Mouse (Mus musculus) telencephalon, adult 2 months (tissue): ENCODE results near the gene Herc3.
"Not testable (repeated sequence)": the region's sequence is repeated elsewhere in the genome, so short reads cannot be mapped to it uniquely, and the experiment has no call there.

ENCODE experiments used
- DNase-seq: peaks from one replicate; pipeline ENCODE4 v3.0.0-alpha.2; 2011; ENCODE audit warnings: low read depth, low spot score

Herc3 gene

DNA sequence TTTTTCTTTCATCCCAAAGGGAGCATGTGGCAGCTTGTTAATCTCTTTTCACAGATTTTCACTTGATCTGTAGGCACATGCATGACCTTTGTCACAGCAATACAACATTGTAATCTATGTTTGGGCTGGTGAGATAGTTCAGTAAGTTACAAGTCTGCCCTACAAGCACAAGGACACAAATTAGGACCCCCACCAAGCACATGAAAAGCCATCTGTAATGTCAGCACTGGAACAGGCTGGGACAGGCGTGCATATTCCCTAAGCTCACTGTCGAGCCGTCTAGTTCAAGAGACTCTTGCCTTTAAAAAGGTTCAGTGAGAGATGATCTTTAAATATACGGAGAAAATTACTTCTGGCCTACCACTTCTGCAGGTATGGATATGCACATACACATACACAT, 28.3 kb downstream of the Herc3 start:
- DNase-seq = no peak

DNA sequence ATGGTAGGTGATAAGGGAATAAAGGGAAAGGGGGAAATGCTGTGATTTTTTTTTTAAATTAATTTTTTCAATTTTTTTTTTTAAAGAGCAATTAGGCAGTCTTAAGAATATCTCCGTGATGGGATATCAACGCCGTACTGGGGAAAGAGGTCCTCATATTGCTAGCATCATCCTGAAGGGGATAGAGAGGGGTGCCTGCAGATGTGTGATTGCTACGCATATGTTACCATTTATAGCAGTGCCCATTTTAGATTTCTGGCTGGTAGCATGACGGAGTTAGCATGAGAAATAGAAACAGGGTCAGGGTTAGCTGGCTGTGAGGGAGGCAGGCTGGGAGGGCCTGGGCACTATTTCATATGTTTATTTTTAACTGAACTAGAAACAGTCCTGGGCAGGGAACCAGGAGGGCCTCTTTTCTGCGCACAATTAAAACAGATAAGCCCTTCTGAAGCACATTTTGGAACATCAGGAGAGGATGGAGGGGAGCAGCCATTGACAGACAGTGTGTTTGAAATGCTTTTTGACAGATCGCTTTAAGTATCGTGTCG, 31.3 kb downstream of the Herc3 start:
- DNase-seq = no peak

DNA sequence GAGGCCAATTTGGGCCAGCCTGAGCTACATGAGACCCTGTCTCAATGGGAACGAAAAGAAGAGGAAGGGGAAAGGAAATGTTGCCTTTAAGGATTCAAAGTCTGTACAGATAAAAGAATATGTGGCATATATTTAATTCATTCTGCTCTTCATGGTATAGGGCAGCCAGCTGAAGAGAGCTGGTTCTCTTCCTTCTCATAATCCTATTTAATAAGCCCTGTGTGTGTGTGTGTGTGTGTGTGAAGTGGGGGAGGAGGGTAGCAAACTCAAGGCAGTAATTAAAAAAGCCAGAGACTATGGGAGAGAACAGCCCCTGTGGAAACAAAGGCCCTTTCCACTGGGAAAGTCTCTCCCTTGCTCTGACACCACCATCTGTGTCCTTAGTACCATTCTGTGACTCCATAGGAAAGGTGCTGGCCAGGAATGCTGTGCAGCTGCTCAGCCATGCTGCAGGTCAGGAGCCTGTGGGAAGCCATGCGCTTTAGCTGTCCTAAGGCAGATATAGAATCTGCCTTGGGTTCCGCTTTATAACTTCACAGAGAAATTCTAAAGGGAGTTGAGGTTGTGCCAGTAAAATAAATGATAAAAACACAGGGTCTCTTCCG, 32.5 kb downstream of the Herc3 start:
- DNase-seq = no peak

DNA sequence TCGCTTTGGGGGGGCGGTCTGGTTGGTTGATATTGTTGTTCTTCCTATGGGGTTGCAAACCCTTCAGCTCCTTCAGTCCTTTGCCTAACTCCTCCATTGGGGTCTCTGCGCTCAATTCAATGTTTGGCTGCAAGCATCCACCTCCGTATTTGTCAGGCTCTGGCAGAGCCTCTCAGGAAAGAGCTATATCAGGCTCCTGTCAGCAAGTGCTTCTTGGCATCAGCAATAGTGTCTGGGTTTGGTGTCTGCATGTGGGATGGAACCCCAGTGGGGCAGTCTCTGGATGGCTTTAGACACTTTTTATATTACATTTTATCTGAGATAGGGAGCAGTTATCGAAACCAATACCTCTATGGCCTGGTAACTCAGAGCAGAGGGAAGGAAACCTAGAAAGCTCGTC, 36.6 kb downstream of the Herc3 start:
- DNase-seq = not testable (repeated sequence)

DNA sequence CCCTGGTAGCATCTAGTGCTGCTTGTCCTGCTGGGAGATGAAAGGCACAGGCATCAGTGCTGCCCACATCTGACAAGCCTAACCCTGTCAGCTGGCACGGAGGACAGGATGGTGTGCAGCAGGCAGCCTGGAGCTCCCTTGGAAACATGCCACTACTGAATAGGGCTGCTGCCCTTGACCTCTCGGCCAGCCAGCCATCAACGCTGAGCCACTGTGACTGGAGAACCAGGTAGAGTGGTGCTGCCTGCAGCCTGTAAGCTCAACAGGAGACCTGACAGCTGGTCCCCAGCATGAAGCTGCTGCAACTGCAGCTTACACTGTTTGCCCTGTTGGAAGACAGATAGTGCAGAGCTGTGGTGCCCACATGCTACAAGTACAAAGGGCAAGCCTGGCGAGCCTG, 48.3 kb downstream of the Herc3 start:
- DNase-seq = no peak

DNA sequence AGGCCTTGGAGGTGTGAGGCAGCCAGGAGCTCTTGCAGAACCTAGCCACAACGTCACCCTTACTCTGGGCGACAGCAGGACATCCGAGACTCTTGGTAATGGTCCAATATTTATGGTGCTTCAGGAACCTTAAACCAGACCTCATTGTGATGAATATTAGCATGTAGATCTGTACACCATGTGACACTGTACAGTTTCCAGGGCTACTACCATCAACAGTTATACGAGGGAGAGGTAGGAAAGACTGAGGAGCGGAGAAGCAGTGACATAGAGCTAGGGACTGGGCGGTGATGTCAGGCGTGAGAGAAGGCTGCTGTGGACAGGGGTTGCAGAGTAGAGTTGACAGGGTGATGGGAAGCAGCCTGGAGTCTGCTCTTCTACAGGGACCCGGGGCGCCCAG, 48.7 kb downstream of the Herc3 start:
- no peak for DNase-seq

DNA sequence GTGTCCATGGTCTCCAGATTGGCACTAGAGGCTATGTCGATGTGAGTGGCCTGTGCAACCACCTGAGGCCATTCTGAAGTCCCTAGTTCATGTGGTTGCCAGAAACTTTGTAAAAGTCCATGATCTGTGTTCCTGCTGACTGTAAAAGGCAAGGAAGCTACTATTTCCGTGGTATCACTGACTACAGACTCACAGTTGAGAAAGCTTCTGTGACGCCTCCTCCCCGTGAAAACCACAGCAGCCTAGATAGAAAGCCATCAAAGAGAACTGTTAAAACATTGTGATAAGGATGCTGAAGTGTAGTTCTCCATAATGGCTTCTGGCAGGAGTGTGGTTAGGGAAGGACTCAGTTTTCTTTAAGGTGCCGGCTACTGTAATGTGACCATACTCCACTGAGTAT, 49.6 kb downstream of the Herc3 start:
- DNase-seq = no peak

DNA sequence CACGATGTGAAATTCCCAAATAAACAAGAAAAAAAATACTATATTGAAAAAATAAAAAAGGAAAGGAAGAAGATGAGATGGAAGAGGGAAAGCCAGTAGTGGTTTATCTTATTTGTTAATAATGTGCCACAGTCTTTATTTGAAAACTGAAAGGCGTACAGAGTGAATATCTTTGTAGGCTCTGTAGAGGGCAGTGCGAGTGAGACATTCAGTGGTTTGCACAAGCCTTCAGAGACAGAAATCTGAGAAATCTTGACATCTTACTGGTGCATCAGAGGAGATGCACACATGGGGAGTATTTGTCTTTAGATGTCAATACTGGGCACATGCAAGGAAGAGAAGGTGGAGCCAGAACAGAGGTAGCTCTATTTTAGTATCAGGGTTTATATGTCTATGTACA, 50.1 kb downstream of the Herc3 start:
- DNase-seq = no peak

DNA sequence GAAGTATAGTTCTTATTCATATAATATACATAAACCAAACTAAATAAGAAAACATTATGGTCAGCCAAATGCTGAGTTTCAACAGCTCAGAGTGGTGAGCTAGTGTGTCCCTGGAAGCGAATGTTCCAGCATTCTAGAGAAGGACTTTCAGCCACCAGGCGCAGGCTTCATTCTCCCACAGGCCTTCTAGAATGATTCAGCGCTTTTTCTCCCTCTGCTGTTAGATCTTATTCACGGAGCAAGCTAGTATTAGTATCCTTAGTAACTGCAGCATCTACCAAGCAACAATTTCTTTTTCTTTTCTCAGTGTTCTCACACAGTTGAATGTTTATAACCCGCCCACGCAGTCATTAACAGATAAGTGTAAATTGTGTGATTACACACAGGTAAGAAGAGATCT, 51.0 kb downstream of the Herc3 start:
- peak; percentile 52 for DNase-seq

DNA sequence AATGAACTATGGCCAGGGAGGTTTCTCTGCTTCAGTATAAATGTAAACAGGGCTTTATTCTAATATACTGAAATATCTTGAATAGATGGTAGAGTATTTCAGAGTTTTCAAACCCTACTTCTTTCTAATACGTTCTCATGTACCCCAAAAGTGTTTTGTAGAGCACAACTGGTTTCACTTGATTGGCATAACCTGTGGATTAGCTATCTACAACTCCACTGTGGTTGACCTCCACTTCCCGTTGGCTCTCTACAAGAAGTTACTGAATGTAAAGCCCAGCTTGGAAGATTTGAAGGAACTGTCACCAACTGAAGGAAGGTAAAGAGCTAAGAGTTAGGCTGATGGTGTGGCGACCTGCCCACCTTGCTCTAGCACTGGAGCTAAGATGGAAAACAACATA, 58.7 kb downstream of the Herc3 start:
- no peak for DNase-seq

DNA sequence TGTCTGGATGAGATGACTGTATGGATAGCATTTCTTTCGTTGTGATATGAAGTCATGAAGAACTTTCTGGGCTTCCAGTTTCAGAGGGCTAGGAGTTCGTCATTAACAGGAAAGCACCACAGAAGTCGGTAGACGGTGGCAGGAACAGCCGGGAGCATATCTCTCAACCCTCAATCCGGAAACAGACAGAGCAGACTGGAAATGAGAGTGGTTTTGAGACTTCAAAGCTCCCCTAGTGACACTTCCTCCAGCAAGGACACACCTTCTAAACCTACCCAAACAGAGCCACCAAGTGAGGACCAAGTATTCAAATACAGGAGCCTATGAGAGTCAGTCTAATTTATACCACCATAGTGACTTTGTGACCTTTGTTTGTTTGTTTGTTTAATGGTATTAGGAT, 62.0 kb downstream of the Herc3 start:
- DNase-seq = no peak

DNA sequence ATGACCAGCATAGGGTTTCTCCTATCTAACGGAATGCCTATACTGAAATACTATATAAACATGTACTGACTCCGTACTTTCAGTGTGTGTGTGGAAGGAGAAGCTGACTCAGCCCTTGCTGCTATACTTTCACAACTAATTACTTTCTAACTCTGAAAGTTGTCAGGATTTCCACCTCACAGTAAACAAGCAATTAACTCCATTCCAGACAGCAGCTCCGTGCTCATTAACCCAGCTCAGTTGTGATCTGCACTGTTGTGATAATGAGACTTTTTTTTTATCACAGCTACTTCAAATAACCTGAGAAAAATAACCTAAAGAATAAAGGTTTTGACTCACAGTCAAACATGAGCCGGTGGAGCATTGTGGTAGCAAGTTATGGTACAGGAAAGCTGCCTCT, 63.7 kb downstream of the Herc3 start:
- DNase-seq = no peak

DNA sequence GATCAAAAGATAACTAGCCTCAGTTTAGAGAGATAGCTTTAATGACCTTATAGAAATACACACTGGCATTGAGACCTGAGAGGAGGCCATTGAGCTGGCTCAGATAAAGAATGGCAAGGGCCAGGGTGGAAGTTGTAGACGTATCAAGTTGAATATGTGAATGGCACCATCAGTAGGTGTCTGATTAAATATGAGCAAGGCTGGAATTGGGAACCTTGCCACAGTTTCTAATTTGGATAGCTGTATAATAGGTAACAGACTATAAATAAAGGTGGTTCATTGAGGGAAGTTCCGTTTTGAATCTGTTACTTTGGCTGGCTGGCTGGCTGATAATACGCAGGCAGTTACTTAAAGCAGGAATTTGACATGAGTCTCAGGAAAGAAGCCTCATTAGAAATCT, 65.4 kb downstream of the Herc3 start:
- no peak for DNase-seq

DNA sequence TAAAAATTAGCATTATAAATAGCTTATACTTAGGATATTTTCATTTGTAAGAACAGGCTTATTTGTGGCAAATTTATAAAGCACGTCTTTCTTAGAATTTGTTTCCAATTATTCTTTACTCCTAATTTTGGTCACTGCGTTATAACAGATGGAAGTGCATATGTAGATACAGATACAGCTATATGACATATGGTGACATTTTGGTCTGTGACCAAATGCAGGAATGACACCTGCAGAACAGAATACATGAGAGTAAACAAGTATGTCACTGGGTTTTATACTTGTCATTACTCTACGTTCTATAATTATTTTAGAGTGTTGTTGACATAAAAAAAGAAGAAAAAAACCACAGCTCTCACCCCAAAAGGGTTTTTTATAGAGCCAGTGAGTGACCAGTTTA, 67.8 kb downstream of the Herc3 start:
- no peak for DNase-seq

DNA sequence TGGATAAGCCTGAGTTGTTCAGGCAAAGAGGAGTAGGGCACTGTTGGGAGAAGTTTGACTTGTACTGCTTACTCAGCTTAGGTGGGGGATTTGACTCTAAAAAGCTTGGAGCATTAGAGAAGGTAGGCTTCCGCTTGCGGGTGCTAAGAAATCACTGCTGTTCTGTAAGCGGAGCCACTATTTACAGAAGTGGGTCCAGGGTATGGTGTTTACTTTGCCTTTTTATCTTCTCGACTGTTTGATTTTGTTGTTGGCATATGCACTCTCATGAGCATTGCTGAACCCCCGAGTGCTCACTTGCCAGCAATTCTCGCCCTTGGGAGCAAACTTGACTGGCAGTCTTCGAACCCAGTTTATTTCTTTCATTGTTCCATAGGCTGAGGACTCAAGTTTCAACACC, 69.3 kb downstream of the Herc3 start:
- DNase-seq = no peak

DNA sequence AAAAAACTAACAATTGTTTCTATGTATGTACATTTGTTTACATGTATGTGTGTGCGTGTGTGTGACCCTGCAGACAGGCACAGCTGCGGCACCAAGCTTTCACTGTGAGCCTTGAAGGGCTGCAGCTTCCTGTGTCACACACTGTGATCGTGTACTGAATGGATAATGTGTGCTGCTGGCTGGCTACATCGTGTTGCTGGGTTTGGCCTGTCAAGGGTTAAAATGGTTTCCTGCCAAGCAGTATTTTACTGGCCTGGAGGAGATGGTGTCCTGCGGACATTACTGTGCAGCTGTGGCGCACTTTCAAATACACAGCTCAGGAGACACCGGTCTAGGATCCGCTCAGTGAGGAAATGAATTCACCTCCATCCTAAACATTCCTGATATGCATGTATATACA, 71.9 kb downstream of the Herc3 start:
- DNase-seq = no peak

DNA sequence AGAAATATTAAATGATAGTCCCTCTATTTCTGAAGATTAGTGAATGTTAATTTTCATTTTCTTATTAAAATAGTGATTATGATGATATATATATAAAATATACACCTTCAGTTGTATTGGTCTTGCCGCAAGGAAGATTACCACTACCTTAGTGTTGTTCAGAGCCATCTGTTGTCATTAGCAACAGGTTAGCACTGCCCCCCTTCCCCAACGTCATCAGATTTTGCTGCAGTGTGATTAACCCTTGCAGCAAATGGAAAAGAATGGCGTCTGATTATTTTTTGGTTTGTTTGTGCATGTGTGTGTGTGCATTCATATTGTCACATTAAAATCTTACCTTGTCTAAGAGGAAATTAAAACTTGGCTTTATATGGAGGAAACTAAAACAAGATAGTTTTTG, 73.3 kb downstream of the Herc3 start:
- DNase-seq = no peak

DNA sequence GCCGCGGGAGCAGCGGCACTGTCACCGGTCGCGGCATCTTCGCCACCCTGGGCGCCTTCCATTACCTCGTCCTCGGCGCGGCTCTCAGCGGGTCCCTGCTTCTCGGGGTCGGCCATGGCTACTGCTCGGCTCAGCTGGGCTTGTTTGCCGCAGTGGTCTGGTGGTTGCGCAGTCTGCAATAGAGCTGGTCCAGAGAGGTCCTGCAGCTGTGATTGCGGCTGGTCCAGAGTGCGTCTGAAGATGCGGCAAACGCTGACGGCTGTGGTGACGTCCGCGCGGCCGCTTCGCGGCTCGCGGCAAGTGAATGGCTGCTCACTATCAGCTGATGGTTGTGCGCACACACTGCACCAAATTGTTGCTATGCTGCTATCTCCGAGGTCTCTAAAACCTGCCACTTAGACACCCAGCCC, 75.6 kb downstream of the Herc3 start, which contains the start of gene Nap1l5:
Gene Nap1l5 (minus strand): TSS at position 225 of the 410 bp plus-strand sequence.
- DNase-seq = peak; percentile 89

DNA sequence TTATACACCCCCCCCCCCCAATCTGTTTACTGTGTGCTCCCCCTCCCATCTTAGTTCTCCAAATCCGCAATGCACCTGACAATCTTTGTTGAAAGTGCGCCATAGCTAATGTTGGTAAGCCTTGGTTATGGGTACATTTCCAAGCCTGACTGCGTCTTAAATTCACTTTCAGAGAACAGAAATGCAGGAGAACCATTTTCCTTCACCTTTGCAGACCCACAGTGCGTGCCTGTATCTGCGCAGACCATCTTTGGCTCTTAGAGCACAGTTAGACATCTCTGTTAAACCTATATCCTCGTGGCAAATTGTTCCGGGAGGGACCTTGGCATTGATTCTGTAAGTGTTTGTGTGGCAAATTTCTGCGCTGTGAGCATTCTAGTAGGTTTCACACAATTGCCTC, 76.1 kb downstream of the Herc3 start:
- no peak for DNase-seq

DNA sequence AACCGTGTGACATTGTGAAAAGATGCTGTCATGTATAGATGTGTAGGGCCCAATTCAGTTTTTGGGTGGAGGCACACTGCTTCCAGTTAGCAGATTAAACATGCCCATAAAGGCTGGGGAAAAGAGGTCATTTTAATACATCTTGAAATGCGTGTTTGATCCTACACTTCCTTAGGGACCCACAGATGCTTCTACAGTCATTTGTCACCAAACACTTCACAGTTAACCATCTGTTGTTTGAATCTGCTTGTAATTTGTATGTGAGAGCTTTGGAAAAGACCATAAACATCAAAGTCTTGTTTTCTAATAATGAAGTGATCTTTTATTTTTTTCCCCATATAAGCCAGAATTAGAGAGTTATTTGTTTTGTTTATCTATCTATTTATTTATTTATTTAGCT, 76.5 kb downstream of the Herc3 start:
- DNase-seq = no peak

DNA sequence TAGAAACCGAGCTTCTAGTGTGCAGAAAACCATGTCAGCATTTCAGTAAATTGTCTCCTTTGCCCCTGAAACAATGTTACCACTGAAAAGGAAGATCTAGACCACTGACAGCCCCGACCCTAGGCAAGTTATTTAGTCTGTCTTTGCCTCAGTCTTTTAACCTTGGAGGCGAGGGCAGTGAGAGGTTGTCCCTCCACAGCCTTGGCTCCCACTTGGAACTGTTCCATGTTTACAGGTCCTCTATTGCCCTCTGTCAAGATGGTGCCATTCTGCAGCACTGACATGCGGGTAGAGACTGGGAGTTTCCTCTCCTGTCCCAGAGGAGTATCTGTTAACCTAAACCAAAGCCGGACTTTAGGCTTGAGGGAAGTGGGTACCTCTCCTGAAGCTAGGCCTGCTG, 81.6 kb downstream of the Herc3 start:
- no peak for DNase-seq

DNA sequence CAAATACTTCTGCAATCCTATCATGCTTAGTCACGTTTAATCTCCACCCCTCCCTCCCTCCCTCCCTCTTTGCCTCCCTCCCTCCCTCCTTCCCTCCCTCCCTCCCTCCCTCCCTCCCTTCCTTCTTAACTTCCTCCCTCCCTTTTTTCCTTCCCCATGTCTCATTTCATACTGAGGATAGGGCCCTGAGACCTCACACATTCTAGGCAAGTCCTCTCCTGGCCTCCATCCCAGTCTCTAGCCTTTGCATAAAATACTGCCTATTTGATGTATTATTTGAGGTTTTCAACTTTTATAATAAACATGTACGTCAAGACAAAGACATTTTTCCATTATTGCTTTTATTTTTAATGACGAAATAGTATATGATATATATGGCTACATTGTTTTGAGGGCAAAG, 82.3 kb downstream of the Herc3 start:
- no peak for DNase-seq

DNA sequence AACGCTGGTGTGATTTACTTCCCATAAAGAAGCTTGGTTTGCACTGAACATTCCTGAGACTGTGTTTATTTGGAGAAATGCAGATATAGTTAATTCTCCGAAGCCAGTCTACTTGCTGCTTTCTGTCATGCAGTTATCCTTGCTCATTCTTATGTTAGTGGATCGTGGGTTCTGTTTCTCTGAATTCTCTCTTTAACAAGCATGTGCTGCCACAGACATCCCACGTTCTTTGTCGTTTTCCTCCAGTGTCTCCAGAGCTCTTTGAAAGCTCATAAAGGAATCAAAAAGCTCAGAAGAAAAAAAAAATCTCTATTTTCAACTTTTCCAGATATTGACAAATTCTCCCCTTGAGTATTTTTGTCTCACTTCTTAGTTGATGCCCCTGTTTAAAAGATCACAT, 82.7 kb downstream of the Herc3 start:
- no peak for DNase-seq

DNA sequence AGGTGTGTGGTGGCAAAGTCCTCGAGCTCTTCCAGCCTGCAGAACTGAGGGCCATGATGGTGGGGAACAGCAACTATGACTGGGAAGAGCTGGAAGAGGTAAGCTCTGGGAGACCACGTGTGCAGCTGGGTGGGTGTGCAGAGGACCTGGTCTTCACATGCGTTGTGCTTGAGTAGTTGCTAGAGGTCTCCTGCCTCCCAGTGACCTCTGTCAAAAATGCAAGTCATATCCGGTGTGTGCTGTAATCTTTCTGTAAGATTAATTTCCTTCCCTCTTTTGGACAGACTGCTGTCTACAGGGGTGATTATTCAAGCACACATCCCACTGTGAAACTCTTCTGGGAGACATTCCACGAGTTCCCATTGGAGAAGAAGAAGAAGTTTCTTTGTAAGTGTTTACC, 85.2 kb downstream of the Herc3 start:
- DNase-seq = no peak
